Mouse (Mus musculus) yolk sac, embryonic 10.5 days (tissue): ENCODE results near the gene Il31.
A peak's percentile ranks its signal among the peaks of the same experiment; 100 is the strongest.

Source experiments
- DNase-seq: peaks from one replicate; pipeline ENCODE4 v3.0.0-alpha.2; 2017; ENCODE audit warnings: low spot score

The Il31 gene

GRCm38 (mm10) chr5:123473817-123474216 is 15.5 kb downstream of the Il31 start:
- no peak for DNase-seq

- DNase-seq: no peak
Measured at GRCm38 (mm10) chr5:123470784-123471400, 18.4 kb downstream of the Il31 start.

- DNase-seq: no peak
Measured at GRCm38 (mm10) chr5:123464638-123465037, 24.7 kb downstream of the Il31 start.

- no peak for DNase-seq
Measured at GRCm38 (mm10) chr5:123461420-123461819, 27.9 kb downstream of the Il31 start.

- DNase-seq: no peak
Measured at GRCm38 (mm10) chr5:123451886-123452285, 37.4 kb downstream of the Il31 start.

GRCm38 (mm10) chr5:123444849-123445334 is 44.4 kb downstream of the Il31 start:
- DNase-seq: no peak

- peak; percentile 41 for DNase-seq
Measured at GRCm38 (mm10) chr5:123444069-123444468, 45.2 kb downstream of the Il31 start.

GRCm38 (mm10) chr5:123442283-123442682 is 47.0 kb downstream of the Il31 start:
- no peak for DNase-seq

GRCm38 (mm10) chr5:123440664-123441063 is 48.6 kb downstream of the Il31 start:
- DNase-seq: no peak

GRCm38 (mm10) chr5:123439941-123440340 is 49.3 kb downstream of the Il31 start:
- no peak for DNase-seq

- no peak for DNase-seq
Measured at GRCm38 (mm10) chr5:123439312-123439711, 50.0 kb downstream of the Il31 start.

GRCm38 (mm10) chr5:123438381-123438780 is 50.9 kb downstream of the Il31 start:
- DNase-seq: no peak

GRCm38 (mm10) chr5:123436780-123437175 is 52.5 kb downstream of the Il31 start:
- no peak for DNase-seq

GRCm38 (mm10) chr5:123436071-123436779 is 53.1 kb downstream of the Il31 start:
- DNase-seq: no peak

GRCm38 (mm10) chr5:123432305-123432874 is 56.9 kb downstream of the Il31 start:
- no peak for DNase-seq

- no peak for DNase-seq
Measured at GRCm38 (mm10) chr5:123431524-123432304, 57.6 kb downstream of the Il31 start.
